Mouse (Mus musculus) 3T3-L1 (cell line): ENCODE data around the gene Tfrc.
A peak's percentile ranks its signal among the peaks of the same experiment; 100 is the strongest.

ENCODE experiments used
- DNase-seq: peaks from one replicate; pipeline ENCODE4 v3.0.0-alpha.2; 2015; ENCODE audit warnings: low read depth, low spot score

Gene Tfrc

DNA sequence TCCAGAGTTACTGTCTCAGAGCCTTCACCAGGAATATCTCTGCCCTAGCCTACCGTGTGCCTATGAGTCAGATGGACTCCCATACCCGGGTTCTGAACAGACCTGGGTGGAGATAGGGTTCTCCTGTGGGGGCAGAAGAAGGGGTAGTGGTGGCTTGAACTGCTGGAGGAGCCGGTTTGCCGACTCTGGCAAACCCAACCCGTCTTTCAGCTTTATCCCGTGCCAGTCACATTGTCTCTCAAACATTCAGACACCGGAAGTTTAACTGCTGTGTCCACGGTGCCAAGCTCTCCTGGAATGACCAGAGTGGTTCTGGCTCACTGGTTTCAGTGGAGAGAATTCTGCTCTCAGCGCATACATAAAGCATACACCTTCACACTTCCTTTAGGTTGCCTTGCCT is 37.3 kb downstream of the Tfrc start:
- no peak for DNase-seq

- DNase-seq = peak; percentile 47
These were observed 39.0 kb downstream of the Tfrc start for GRCm38 (mm10) chr16:32647712-32648111.

GRCm38 (mm10) chr16:32650461-32650860 is 41.7 kb downstream of the Tfrc start:
- DNase-seq = no peak

DNA sequence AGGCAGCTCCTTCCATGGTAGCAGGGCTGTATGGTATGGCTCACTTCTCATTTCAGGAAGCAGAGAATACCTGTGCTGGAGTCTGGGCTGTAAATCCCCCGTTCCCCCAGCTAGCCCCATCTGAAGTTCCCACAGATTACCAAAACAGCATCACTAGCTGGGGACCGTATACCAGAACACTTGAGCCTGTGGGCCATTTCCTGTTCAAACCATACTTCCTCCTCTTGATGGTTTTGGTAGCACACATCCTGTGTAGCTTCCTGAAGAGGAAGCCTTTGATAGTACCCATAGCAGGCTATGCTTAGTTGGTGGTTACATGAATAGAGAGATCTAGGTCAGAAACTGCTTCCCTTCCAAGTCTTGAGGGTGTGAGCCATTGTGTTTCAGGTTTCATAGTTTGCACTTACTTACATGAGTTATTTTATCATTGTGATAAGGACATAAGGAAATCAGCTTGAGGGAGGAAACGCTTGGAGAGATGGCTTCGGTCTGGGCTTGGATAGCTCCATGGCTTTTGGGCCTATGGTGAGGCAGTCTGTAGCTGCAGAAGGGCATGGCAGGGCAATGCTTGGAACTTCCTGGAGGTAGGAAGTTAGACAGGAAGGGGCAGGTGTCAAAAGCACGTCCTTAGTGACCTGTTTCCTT is 42.4 kb downstream of the Tfrc start:
- DNase-seq = no peak

DNA sequence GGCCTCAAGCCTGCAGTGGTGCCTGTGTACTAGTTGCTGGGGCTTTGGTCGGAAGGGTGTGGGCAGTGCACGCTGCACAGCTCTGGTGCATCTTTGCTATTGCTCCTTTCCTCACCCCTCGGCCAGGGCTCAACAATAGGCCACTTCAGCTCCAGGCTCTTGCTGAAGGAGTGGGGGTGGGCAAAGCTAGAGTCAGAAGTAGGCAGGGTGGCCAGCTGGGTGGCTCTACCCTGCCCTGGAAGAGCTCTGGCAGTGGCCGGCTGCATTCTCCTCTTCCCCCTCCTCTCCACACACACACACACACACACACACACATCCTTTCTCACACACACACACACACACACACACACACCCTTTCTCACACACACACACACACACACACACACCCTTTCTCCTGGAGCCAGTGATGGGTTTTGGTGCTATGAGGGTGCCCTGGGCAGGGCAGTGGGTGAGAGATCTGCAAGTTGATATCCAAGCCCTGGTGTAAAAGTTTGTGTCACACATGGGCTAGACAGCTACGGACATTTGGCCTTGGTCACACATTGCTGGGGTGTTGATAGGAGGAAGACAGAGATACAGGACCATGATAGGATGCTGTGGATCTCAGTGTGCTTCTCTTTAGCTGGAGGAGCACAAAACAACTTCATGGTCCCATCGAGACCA is 45.5 kb downstream of the Tfrc start:
- DNase-seq = no peak

DNA sequence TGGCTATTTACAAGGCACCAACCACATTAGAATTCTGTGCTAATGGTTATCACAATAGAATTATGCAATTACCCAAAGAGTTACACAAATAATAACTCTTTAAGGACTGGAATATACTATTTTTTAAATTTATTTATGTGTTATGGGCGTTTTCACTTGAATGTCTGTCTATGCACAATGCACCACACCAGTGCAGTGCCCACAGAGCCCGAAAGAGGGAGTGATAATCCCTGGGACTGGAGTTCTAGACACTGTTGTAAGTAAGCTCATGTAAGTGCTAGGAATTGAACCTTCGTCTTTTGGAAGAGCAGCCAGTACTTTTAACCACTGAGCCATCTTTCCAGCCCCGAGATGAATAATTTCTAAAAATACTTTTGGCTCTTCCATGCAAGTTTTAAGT is 46.8 kb downstream of the Tfrc start:
- no peak for DNase-seq

- no peak for DNase-seq
These were observed 47.6 kb downstream of the Tfrc start for GRCm38 (mm10) chr16:32656321-32656720.

DNA sequence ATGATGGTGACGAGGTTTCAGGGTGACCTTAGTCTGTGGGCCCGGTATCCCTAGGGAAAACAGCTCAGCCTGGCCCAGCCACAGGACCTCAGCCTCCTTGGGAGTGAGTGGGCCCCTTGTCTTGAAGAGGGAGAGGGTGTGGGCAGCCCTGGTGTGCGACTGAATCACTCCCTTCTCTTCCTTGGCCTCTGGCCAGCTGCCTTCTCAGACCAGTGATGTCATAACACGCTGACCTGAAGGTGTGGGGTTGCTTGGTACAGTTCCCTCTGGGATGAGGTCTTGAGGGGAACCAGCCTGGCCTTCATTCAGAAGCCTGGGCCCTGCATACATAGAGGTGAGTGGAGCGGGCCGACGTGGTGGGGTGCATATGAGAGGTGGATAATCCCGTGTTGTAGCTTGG is 48.1 kb downstream of the Tfrc start:
- DNase-seq = peak; percentile 93

DNA sequence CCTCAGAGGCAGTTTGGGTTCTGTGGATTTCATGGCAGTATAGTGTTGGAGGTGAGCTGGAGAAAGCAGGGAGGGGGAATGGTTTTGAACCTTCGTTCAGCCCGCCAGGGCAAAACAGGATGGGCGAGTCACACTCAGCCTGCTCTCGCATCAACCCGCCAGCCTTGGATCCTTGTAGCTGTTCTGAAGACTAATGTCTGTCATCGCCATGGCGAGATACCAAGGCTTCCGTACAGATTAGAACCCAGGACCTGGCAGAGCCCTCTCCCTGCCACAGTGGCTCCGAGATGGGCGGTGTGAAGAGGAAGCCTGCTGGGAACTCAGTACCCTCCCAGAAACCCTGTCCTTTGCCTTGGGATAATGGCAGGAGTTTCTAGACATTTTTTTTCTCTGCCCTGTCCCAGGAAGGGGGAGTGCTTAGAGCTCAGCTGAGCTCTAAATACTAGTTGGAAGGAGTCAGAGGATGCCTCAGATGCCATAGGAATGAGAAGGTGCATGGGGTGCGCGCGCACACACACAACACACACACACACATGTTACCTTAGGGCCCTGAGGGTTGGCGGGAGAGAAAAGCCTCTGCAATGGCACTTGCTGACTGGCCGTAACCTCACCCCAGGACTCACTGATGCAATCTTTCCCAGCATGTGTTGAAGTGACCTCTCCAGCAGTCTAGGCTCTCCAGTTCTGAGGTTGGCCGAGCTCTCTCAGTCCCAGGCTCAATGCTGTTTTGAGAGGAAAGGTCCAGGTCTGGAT is 49.0 kb downstream of the Tfrc start:
- DNase-seq = peak; percentile 86

- DNase-seq = no peak
These were observed 50.0 kb downstream of the Tfrc start for GRCm38 (mm10) chr16:32658743-32659171.

DNA sequence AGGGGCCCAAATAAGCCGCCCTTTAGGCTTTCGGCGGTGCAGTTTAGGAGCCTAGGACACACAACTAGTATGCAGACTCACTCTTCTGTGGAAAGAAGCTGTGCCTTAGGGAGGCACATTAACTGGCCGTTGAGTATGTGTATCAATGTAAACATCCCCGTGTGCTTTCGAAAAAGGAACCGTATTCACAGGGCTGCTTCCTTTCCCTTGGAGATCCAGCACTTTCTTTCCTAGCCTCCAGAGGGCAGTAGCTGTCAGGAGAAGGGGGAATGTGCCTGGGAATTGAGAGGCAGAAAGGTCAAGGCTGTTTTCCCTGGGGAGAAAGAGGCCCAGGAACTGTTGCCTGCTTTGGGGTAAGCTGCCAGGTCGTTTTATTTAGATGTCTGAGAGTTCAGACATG is 50.7 kb downstream of the Tfrc start:
- peak; percentile 97 for DNase-seq

GRCm38 (mm10) chr16:32660095-32660494 is 51.4 kb downstream of the Tfrc start:
- DNase-seq = peak; percentile 57

GRCm38 (mm10) chr16:32660557-32661321 is 52.0 kb downstream of the Tfrc start:
- DNase-seq = peak; percentile 79

- no peak for DNase-seq
These were observed 52.8 kb downstream of the Tfrc start for GRCm38 (mm10) chr16:32661493-32661921.

GRCm38 (mm10) chr16:32662372-32662771 is 53.7 kb downstream of the Tfrc start:
- DNase-seq = no peak

GRCm38 (mm10) chr16:32663231-32663858 is 54.6 kb downstream of the Tfrc start:
- DNase-seq = no peak

DNA sequence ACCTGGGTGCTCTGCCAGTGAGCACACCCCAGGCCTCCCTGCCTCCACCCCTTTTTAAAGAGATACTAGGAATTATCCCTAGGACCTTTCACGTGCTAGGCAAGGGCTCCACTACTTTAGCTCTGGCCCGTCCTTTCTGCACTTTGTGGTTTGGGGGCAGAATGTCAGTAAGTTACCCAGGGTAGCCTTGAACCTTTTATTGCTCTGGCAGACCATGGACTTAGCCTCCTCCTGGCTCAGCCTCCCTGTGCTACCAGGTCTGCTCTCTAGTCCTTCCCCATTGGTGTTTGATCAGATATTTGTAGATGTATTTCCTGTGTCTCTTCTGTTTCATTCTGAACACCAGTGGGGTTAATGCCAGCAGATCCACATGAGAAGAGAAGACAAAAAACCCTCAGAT is 55.5 kb downstream of the Tfrc start:
- no peak for DNase-seq

GRCm38 (mm10) chr16:32665851-32666665 is 57.3 kb downstream of the Tfrc start:
- peak; percentile 69 for DNase-seq

- no peak for DNase-seq
These were observed 58.2 kb downstream of the Tfrc start for GRCm38 (mm10) chr16:32666671-32667551.

- no peak for DNase-seq
These were observed 58.8 kb downstream of the Tfrc start for GRCm38 (mm10) chr16:32667552-32667872.
